Mouse (Mus musculus) neural tube, embryonic 13.5 days (tissue): ENCODE data around the gene Blmh. TPM values are rescaled to one million over a fixed set of nuclear protein-coding genes. Genes with fewer than 3 reads are reported as not detected.

Source experiments
- ATAC-seq: fragments of 200-750 bp; cut with Nextera tagmentation; 2 replicates; pipeline ENCODE4 v1.8.0; 2017; ENCODE audit warnings: low read depth, mild to moderate bottlenecking, moderate TSS enrichment, moderate library complexity
- H3K27ac ChIP-seq: fragments of 300-500 bp; sonication (generic); replicated peaks from 2 replicates; pipeline ENCODE4 v1.5.1; 2015; ENCODE audit warnings: moderate library complexity, mild to moderate bottlenecking, inconsistent platforms
- H3K27me3 ChIP-seq: fragments of 300-500 bp; sonication (generic); 2 replicates; pipeline ENCODE4 v1.6.1; 2015; ENCODE audit warnings: mild to moderate bottlenecking, inconsistent platforms
- H3K36me3 ChIP-seq: fragments of 300-500 bp; sonication (generic); 2 replicates; pipeline ENCODE4 v1.6.1; 2015; ENCODE audit warnings: mild to moderate bottlenecking, inconsistent platforms
- H3K4me1 ChIP-seq: fragments of 300-500 bp; sonication (generic); replicated peaks from 2 replicates; pipeline ENCODE4 v1.6.1; 2015; ENCODE audit warnings: inconsistent platforms
- H3K4me2 ChIP-seq: fragments of 300-500 bp; sonication (generic); 2 replicates; pipeline ENCODE4 v1.6.1; 2015; ENCODE audit warnings: inconsistent platforms, mild to moderate bottlenecking, moderate library complexity
- H3K4me3 ChIP-seq: fragments of 300-500 bp; sonication (generic); 2 replicates; pipeline ENCODE4 v1.5.1; 2015; ENCODE audit warnings: mild to moderate bottlenecking, inconsistent platforms
- H3K9ac ChIP-seq: fragments of 300-500 bp; sonication (generic); 2 replicates; pipeline ENCODE4 v1.6.1; 2015; ENCODE audit warnings: moderate library complexity, mild to moderate bottlenecking, inconsistent platforms
- H3K9me3 ChIP-seq: fragments of 300-500 bp; sonication (generic); 2 replicates; pipeline ENCODE4 v1.6.1; 2016; ENCODE audit warnings: inconsistent platforms
- WGBS: fragments of 180-500 bp; shearing (Covaris S2); methylation state at CpG from one replicate; pipeline ENCODE4 v1.1.7; 2015; 5-methylcytosine and 5-hydroxymethylcytosine counted together
- polyA plus RNA-seq: library from polyadenylated mRNA; unstranded; fragments of >200 nt; fragmentation: Nextera tagmentation; extraction: Ambion mirVana; gene quantifications from 2 replicates; pipeline ENCODE4 v1.2.1, GENCODE M21; 2015

Blmh gene
- polyA plus RNA-seq, 1 experiment from 2014 or later = 146 TPM

GRCm38 (mm10) chr11:77009069-77010025 is 84.7 kb downstream of the Blmh start:
- no peaks in the 10 kb centered on the region for H3K4me1 ChIP-seq
- H3K27ac ChIP-seq = no peak overlapping the region
- no peaks in the 10 kb centered on the region for H3K36me3 ChIP-seq
- ATAC-seq = no peak
- no peak overlapping the region for H3K4me2 ChIP-seq
- no peak overlapping the region for H3K9ac ChIP-seq
- no peaks in the 10 kb centered on the region for H3K27me3 ChIP-seq
- 78% methylated on average over 16 of the region's 16 CpGs for WGBS
- no peaks in the 10 kb centered on the region for H3K9me3 ChIP-seq
- H3K4me3 ChIP-seq = no peak overlapping the region

GRCm38 (mm10) chr11:77010762-77011475 is 86.3 kb downstream of the Blmh start:
- Histone ChIP-seq H3K4me2 (no peak overlapping the region), H3K36me3 (no peaks in the 10 kb centered on the region), H3K9ac (no peak overlapping the region), H3K27ac (no peak overlapping the region), H3K9me3 (no peaks in the 10 kb centered on the region), H3K4me3 (no peak overlapping the region), H3K4me1 (no peaks in the 10 kb centered on the region), H3K27me3 (no peaks in the 10 kb centered on the region)
- WGBS = 83% methylated on average over 10 of the region's 10 CpGs
- no peak for ATAC-seq

DNA sequence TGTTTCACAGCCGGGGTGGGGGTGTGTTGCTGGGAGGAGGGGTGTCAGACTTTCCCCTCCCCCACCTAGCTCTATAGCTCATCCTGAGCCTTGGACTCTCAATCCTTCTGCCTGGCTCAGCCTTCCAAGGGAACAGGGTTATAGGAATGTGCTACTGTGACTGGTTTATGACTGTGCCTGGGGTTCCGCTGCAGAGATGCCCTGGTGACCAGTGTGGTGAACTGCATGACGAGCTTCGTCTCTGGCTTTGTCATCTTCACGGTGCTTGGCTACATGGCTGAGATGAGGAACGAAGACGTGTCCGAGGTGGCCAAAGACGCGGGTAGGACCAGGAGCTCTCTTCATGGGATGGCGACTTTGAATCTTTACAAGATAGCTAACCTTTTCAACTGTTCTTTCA is 93.4 kb downstream of the Blmh start:
- Histone ChIP-seq H3K9me3 (no peaks in the 10 kb centered on the region), H3K4me1 (no peaks in the 10 kb centered on the region), H3K4me3 (no peak overlapping the region), H3K9ac (no peak overlapping the region), H3K27ac (no peak overlapping the region), H3K36me3 (no peaks in the 10 kb centered on the region), H3K27me3 (no peaks in the 10 kb centered on the region), H3K4me2 (no peak overlapping the region)
- no peak for ATAC-seq
- WGBS = 54% methylated on average over 11 of the region's 11 CpGs

DNA sequence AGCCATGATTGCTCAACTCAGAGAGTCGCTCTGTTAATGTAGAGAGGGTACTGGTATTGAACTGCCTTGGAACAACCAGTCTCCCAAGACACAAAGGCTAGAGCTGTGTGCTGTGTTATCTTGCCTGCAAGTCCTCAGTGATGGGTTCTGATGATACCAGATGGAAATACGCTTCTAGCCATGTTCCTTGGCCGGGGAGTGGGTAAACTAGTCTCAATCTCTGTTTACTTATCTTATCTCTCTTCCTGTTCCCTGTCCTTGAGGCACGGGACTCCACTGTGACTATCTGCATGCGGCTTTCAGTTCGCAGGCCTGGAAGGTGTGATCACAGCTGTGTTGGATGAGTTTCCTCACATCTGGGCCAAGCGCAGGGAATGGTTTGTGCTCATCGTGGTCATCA is 94.9 kb downstream of the Blmh start:
- no peak for ATAC-seq
- Histone ChIP-seq H3K4me1 (no peaks in the 10 kb centered on the region), H3K36me3 (no peaks in the 10 kb centered on the region), H3K27me3 (no peaks in the 10 kb centered on the region), H3K4me3 (no peak overlapping the region), H3K9me3 (no peaks in the 10 kb centered on the region), H3K9ac (no peak overlapping the region), H3K4me2 (no peak overlapping the region), H3K27ac (no peak overlapping the region)
- WGBS = 90% methylated on average over 8 of the region's 8 CpGs

DNA sequence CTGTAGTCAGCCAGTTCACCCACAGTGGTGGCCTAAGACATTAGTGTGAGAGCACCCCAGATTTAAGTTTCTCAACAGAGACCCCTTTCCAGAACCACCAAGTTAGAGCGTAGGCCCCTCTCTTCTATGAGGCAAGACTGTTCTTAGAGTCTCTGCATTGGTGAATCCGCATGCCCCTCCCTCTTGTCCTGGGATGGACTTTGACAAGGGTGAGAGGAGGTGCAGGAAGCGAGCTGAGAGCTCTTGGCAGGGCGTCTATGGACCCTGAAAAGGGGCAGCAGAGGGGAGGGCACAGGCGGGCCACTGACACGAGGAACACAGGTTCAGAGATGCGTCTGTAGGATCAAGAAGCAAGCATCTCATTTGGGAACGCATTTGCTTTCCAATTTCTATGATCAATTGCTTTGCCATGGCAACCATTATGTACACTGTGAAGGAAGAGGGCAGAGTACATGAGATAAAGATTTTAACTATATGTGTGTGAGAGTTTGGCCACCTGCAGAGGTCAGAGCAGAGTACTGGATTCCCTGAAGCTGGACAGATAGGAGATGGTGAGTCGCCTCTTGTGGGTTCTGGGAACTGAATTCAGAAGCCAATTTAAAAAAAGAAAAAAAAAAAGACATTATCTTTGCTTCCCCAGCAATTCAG is 97.3 kb downstream of the Blmh start:
- Histone ChIP-seq H3K4me3 (no peak overlapping the region), H3K4me1 (no peaks in the 10 kb centered on the region), H3K27ac (no peak overlapping the region), H3K36me3 (no peaks in the 10 kb centered on the region), H3K4me2 (no peak overlapping the region), H3K9me3 (no peaks in the 10 kb centered on the region), H3K9ac (no peak overlapping the region), H3K27me3 (no peaks in the 10 kb centered on the region)
- ATAC-seq = no peak
- WGBS = 76% methylated on average over 9 of the region's 9 CpGs

GRCm38 (mm10) chr11:77026559-77026958 is 102.0 kb downstream of the Blmh start:
- ATAC-seq = no peak
- WGBS = 76% methylated on average over 3 of the region's 3 CpGs

GRCm38 (mm10) chr11:77028157-77028556 is 103.5 kb downstream of the Blmh start:
- WGBS = 85% methylated on average over 3 of the region's 3 CpGs
- no peak overlapping the region for H3K4me2 ChIP-seq
- no peaks in the 10 kb centered on the region for H3K9me3 ChIP-seq
- ATAC-seq = no peak
- H3K4me1 ChIP-seq = no peaks in the 10 kb centered on the region
- H3K27me3 ChIP-seq = no peaks in the 10 kb centered on the region
- no peak overlapping the region for H3K4me3 ChIP-seq
- no peak overlapping the region for H3K27ac ChIP-seq
- H3K9ac ChIP-seq = no peak overlapping the region
- H3K36me3 ChIP-seq = no peaks in the 10 kb centered on the region

More at GRCm38 (mm10) chr11:77026559-77026958, 102.0 kb downstream of the Blmh start:
- Histone ChIP-seq H3K4me3 (no peak overlapping the region), H3K27ac (no peak overlapping the region), H3K4me1 (no peaks in the 10 kb centered on the region), H3K9me3 (no peaks in the 10 kb centered on the region), H3K36me3 (no peaks in the 10 kb centered on the region), H3K4me2 (no peak overlapping the region), H3K9ac (no peak overlapping the region), H3K27me3 (no peaks in the 10 kb centered on the region)

- ATAC-seq = no peak
- Histone ChIP-seq H3K4me2 (no peak overlapping the region), H3K27me3 (no peaks in the 10 kb centered on the region), H3K9ac (no peak overlapping the region), H3K4me3 (no peak overlapping the region), H3K27ac (no peak overlapping the region), H3K9me3 (no peaks in the 10 kb centered on the region), H3K4me1 (no peaks in the 10 kb centered on the region), H3K36me3 (no peaks in the 10 kb centered on the region)
- WGBS = 75% methylated on average over 14 of the region's 14 CpGs
These were observed 106.7 kb downstream of the Blmh start for GRCm38 (mm10) chr11:77031151-77031934.

Other genes starting within 250 kb of the Blmh start
- 1.4 and 3.3 TPM in 2 replicates for gene Trarg1, start 245.0 kb upstream of the Blmh start, polyA plus RNA-seq
- 23.4 and 24.2 TPM in 2 replicates for gene Gosr1, start 161.2 kb upstream of the Blmh start, polyA plus RNA-seq
- 5.9 and 7.3 TPM in 2 replicates for gene Cpd, start 77.8 kb upstream of the Blmh start, polyA plus RNA-seq
- gene Tmigd1, start 22.6 kb upstream of the Blmh start, polyA plus RNA-seq = 0.21 TPM in 1 of 2 replicates, not detected in the other
- 0.25 and 0.36 TPM in 2 replicates for gene Slc6a4, start 73.8 kb downstream of the Blmh start, polyA plus RNA-seq
- 59.2 and 64.6 TPM in 2 replicates for gene Nsrp1, start 153.6 kb downstream of the Blmh start, polyA plus RNA-seq